21 mouse cellular contexts compared by ENCODE assay signal in the genomic region with DNA sequence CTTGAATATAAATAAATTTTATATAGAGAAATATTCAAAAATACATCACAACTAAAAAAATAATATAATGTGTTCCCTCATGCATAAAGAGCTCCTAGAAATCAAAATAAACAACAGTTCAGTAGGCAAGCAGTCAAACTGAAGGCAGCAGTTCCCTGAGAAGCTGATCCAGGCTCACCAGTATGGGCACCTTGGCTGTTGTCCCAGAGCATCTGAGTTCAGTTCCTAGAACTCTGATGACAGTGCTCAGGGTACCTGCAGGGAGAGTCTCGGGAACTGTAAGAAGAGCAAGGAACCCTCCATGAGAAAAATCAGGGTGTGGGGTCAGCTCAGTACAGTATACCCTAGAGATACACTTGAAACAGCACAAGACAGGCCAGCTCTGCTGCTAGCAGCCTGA.
DNase-seq lines count a peak whose midpoint lies in the region; ATAC-seq and TF ChIP-seq lines count a peak whose summit lies in the region.
"Had no signal": no experiment of that assay in that cellular context is flagged by ENCODE, and none has a peak within 500 bp of the region (broad histone marks: within the 10 kb centered on the region; RNA-seq: fewer than 3 reads in every experiment).

No protein-coding gene starts in this region.

- H3K4me3 ChIP-seq in stomach, postnatal 0 days (ENCODE audit: low read depth, low read length), result no peak overlapping the region
- H3K4me3 ChIP-seq: embryonic facial prominence, embryonic 13.5 days; forebrain, embryonic 13.5 days; gastrocnemius, adult 2 months; heart, embryonic 12.5 days; hindbrain, embryonic 10.5 days; intestine, embryonic 15.5 days had no signal

- H3K9ac ChIP-seq in stomach, postnatal 0 days (ENCODE audit: low read length), result no peak overlapping the region
- H3K9ac ChIP-seq: embryonic facial prominence, embryonic 13.5 days; forebrain, embryonic 13.5 days; forebrain, postnatal 0 days; heart, embryonic 12.5 days; hindbrain, embryonic 14.5 days; intestine, embryonic 15.5 days had no signal

- peak; percentile 61 for DNase-seq in cerebellum, adult 11-12 months
- no peak for DNase-seq in cerebellum, postnatal 4 days (ENCODE audit: low spot score in 2 of 2)
- DNase-seq in adipocyte (ENCODE audit: low spot score), result peak; percentile 32
- DNase-seq in cerebellum, adult 9-11 months, result peak; percentile 69
- peak; percentile 72 to 76 for DNase-seq in cerebellum, postnatal 36 days
- DNase-seq in urinary bladder, adult 18-20 months (ENCODE audit: low spot score in 2 of 2), result no peak
- no peak for DNase-seq in stomach, postnatal 0 days (ENCODE audit: low spot score)
- DNase-seq: adrenal gland, postnatal 10 days; B cell, adult 2 months; forebrain, postnatal 0 days; gastrocnemius, adult 2 months; gastrocnemius, postnatal 25 days; kidney, adult 18-20 months had no signal

- no peak for ATAC-seq in stomach, postnatal 0 days (ENCODE audit: low FRiP score, low TSS enrichment)
- ATAC-seq: CD4-positive, CD25-positive, alpha-beta regulatory T cell, adult 4 months; forebrain, embryonic 13.5 days; forebrain, postnatal 0 days; intestine, embryonic 15.5 days had no signal

- H3K27ac ChIP-seq in stomach, postnatal 0 days (replicated peaks), result no peak overlapping the region
- H3K27ac ChIP-seq: embryonic facial prominence, embryonic 13.5 days; forebrain, embryonic 13.5 days; gastrocnemius, adult 2 months; hindbrain, embryonic 10.5 days; hindbrain, embryonic 14.5 days; intestine, embryonic 15.5 days had no signal

- no peaks in the 10 kb centered on the region for H3K4me1 ChIP-seq in stomach, postnatal 0 days (replicated peaks; ENCODE audit: control insufficient read depth, insufficient read depth)
- H3K4me1 ChIP-seq: embryonic facial prominence, embryonic 13.5 days had no signal

- no peaks in the 10 kb centered on the region for H3K9me3 ChIP-seq in stomach, postnatal 0 days (ENCODE audit: control insufficient read depth, low read length)
- H3K9me3 ChIP-seq: embryonic facial prominence, embryonic 13.5 days; forebrain, embryonic 13.5 days; G1E; heart, embryonic 12.5 days; hindbrain, embryonic 10.5 days; intestine, embryonic 15.5 days had no signal

- no peaks in the 10 kb centered on the region for H3K36me3 ChIP-seq in stomach, postnatal 0 days (ENCODE audit: control insufficient read depth, insufficient read depth, low read length)

- no peak overlapping the region for H3K4me2 ChIP-seq in stomach, postnatal 0 days (replicated peaks; ENCODE audit: low read depth)
- H3K4me2 ChIP-seq: embryonic facial prominence, embryonic 13.5 days; forebrain, embryonic 13.5 days; heart, embryonic 12.5 days; hindbrain, embryonic 14.5 days; intestine, embryonic 15.5 days had no signal

- TF ChIP-seq CTCF in stomach, postnatal 0 days (IDR thresholded peaks at IDR 0.05; ENCODE audit: low read depth), result no peak

- WGBS in stomach, postnatal 0 days, result 73% methylated on average over 1 of the region's 1 CpGs

- no peak for TF ChIP-seq EP300 in stomach, postnatal 0 days (optimal IDR thresholded peaks at IDR 0.05)

- no peaks in the 10 kb centered on the region for H3K27me3 ChIP-seq in stomach, postnatal 0 days (ENCODE audit: control insufficient read depth, insufficient read depth, low read length)
- H3K27me3 ChIP-seq: embryonic facial prominence, embryonic 13.5 days; forebrain, embryonic 13.5 days; heart, embryonic 12.5 days; intestine, embryonic 15.5 days had no signal

Comparison
In these comparisons a context has a peak if more than half of its experiments do, and no peak if none do; other contexts are left out.
1. DNase-seq: peak in cerebellum, adult 11-12 months (single experiment), adipocyte (single experiment), cerebellum, adult 9-11 months (single experiment) and cerebellum, postnatal 36 days (2 of 2); none in cerebellum, postnatal 4 days (0 of 2), urinary bladder, adult 18-20 months (0 of 2) and stomach, postnatal 0 days (single experiment).